Mouse (Mus musculus) cortical plate, adult 2 months (tissue): ENCODE measurements around the gene Chga.

ENCODE experiments used
- CTCF ChIP-seq: fragments of 200-500 bp; IDR thresholded peaks from 2 replicates; pipeline ENCODE4 v1.5.1; 2011; ENCODE audit warnings: mild to moderate bottlenecking, control low read depth, low read length; ENCODE audit not compliant: insufficient read depth; ENCODE audit errors: extremely low read depth
- POLR2A ChIP-seq: fragments of 200-500 bp; IDR thresholded peaks from 2 replicates; pipeline ENCODE4 v1.6.1; 2011; ENCODE audit warnings: mild to moderate bottlenecking, low read length, control low read depth; ENCODE audit not compliant: insufficient read depth; ENCODE audit errors: extremely low read depth

- no peak for TF ChIP-seq POLR2A
- TF ChIP-seq CTCF, result no peak
These were observed 31.6 kb downstream of the Chga start for GRCm38 (mm10) chr12:102586286-102586881.
